Mouse (Mus musculus) megakaryocyte, embryonic 14.5 days (primary cell): ENCODE measurements around the gene Aicda.

Experiments used
- FLI1 ChIP-seq: IDR thresholded peaks from 2 replicates; pipeline ENCODE4 v1.6.1; 2012; ENCODE audit warnings: low read length, inconsistent platforms, mixed read lengths
- GATA1 ChIP-seq: IDR thresholded peaks from 3 replicates; pipeline ENCODE4 v1.6.1; 2012; ENCODE audit warnings: mixed read lengths, low read length, inconsistent platforms, borderline replicate concordance

GRCm38 (mm10) chr6:122555266-122555665, 1.7 kb downstream of the Aicda start:
- TF ChIP-seq GATA1 (no peak), FLI1 (no peak)
